Mouse (Mus musculus) naive thymus-derived CD4-positive, alpha-beta T cell, adult 2 months (primary cell): ENCODE data around the gene Olfr1412.

Experiments used
- DNase-seq: peaks from one replicate; pipeline ENCODE4 v3.0.0-alpha.2; 2011; ENCODE audit warnings: low read depth

Olfr1412 gene

DNA sequence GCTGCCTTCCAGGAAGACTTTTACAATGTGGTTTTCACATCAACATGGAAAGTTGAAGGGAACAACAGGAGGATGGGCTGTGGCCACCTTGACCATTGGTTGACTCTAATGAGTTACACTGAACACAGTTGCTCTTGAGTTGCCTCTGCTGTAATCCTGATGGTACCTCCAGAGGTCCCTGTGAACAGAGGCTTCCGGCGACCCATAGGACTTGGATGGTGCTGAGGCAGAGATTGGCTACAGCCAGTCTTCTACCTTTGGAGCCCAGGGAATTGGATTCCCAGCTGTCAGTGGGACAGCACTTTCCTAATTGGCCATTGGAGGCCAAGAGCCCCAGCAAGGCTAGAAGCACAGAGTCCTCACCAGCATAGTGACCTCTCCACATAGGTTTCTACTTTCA is at the start of gene Olfr1412:
TSS of gene Olfr1412 (plus strand) at position 301 of the 400 bp plus-strand sequence.
- DNase-seq, result no peak

DNA sequence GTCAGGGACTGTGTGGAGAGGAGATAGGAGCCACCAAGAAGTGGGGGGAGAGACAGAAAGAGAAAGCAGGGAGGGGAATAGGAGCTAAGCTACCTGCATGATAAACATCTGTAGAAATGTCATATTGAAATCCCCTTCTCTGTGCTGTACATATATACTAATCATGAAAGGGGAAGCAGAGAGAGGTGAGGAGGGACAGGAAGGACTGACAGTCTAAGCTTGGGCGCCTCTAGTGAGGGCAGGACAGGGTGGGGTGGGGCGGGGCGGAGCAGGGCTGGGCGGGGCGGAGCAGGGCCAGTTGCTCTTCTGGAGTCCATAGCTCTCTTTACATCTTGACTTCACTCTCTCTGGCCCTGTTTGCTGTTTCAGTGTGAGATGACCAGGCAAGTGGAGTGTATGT is 48.6 kb upstream of the Olfr1412 start:
- no peak for DNase-seq

DNA sequence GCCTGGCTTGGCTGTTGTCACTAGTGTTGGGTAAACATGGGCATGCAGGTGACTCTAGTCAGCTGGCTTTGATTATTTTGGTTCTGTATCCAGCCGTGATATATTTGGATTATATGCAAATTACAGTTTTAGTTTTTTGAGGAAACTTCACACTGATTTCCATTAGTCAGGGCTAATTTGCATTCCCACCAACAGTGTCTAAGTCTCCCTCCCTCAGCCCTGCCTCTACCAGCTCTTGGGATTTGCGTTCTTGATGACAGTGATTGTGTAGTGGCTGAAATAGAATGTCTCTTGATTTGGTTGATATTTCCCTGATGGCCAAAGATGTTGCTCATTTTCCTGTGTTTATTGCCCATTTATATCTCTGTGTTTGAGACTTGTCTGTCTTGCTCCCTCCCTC is 46.5 kb upstream of the Olfr1412 start:
- DNase-seq, result no peak

DNA sequence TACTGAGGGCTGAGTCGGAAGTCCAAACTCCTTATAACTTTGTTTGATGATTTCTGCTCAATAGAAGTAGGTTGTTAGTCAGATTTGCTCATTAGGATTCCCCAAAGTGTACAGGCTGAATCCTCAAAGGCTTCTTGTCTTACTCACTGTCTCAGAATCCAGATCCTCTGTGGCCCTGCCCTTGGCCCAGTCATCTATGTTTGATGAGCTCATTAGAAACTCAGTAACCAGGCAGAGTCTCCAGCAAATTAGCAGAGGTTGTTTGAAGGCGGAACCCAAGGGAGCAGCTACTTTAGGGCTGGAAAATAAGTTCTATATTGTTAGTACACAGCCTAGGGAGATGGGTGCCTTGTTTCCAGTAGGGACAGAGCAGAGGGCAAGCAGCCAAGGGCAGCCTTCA is 39.6 kb upstream of the Olfr1412 start:
- DNase-seq, result no peak

DNA sequence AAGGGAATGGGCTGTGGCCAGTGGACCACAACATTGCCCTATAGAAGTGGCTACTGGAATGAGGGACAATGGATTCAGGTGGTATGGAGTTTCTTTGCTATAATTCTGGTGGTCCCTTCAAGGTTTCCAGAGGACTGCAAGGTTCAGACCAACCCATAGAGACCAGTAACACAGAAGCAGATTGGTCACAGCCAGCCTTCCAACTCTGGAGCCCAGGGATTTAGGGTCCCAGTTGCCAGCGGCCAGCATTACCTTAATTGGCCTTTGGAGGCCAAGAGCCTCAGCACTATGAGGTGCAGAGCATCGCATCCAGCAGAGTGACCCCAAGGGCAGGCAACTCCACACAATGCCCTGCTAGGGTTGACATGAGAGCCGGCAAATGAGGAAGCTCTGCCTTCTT is 14.6 kb upstream of the Olfr1412 start, which contains the start of gene Olfr1413:
TSS of gene Olfr1413 (plus strand) at position 301 of the 400 bp plus-strand sequence.
- DNase-seq, result no peak

DNA sequence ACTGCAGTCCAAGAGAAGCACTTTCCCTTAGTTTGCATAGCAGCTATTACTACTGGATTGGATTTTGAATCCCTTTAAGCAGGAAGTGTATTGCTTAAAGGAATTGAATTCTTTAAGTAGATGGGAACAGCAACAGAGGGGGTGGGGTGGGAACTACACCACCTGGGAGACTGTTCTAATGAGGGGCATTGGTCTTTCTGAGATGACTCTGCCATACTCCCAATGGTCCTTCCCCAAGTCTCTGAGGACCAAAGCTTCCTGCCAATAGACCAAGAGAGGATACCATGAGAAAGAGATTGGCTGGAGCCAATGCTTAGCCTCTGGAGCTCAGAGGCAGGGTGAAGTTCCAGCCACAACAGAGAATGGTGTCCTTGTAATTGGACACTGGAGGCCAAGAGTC is 8.5 kb downstream of the Olfr1412 start, which contains the start of gene Olfr1411:
TSS of gene Olfr1411 (plus strand) at position 301 of the 400 bp plus-strand sequence.
- no peak for DNase-seq

DNA sequence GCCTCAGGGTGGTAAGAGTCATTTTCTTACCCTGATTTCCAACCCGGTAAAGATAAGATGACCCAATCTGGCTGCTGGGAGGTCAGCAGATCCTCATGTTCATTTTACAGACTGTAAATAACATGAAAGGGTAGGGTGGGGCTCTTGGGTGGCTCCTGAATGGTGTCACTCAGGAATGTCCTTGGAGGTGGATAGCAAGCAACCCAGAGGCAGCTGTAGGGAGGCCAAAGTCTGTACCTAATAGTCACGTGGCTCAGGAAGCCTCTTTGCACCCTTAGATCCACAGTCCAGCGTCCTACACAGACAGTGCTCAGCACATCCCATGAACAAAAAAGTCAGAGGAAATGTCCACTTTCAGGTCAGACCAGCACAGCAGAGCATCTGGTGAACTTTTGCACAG is 10.4 kb downstream of the Olfr1412 start:
- DNase-seq, result no peak

DNA sequence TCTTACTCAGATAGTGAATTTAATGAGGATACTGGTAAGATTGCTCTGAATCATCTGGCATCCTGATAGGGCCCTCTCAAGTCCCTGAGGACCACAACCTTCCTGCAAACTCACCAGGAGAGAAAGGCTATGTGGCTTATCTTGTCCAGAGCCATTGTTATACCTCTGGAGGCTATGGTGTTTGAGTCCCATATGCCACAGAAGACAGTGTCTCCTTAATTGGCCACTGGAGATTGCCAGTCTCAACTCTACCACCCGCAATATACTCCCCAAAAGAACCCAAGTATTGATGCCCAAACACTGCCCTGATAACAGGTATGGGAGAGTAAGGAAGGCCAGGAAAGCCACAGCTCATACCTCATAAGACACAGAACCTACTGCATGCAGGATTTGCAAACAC is 19.9 kb downstream of the Olfr1412 start, which contains the start of gene Olfr1410:
TSS of gene Olfr1410 (plus strand) at position 301 of the 400 bp plus-strand sequence.
- no peak for DNase-seq

DNA sequence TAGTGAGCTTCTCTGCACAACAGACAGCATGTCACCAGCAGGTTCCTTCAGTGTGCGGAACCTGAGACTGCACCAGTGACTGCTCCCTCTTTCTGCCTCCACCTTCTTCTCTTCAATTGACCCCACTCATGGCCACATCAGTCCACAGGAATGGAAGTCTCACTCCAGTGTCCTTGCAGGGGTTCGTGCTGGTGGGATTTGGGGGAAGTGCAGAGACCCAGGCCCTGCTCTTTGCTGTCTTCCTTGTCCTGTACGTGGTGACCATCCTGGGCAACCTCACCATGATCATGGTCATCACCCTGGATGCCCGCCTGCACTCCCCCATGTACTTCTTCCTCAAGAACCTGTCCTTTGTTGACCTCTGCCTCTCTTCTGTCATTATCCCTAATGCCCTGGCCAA is 22.1 kb downstream of the Olfr1412 start:
- DNase-seq, result no peak

DNA sequence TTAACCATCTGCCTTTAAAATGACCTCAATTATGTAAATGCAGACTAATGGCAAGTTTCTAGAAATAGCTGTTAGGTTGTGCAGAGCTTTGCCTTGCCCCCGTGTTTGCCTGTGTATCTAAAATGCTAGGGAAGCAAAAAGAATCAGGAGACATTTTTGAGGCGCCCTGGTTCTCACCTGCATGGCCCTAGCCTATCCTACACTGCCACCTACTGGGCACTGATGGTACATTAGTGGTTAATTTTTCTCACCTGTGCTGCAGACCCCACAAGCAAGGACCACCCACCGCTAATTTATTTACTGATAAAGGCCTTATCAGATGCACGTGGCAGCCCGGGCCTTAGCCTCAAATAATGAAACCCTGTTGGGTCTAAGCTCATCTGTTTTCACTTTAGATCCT is 25.4 kb downstream of the Olfr1412 start:
- peak; percentile 74 for DNase-seq

DNA sequence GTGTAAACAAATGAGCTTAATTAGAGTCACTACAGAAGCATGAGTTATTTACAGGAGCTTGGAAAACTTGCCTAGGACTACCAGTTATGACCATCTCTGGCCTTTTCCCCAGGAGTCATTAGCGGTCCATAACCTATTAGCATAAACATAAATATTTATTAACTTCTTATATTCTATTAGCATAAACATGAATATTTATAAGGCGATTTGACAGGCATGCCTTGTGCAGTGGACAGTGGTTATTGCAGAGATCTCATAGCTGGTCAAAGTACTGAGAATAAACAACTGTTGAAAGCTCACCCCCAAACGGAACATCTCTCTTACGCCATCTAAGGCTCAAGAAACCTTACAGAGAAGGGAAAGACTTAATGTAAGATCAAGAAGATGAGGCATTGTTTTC is 27.6 kb downstream of the Olfr1412 start:
- no peak for DNase-seq

DNA sequence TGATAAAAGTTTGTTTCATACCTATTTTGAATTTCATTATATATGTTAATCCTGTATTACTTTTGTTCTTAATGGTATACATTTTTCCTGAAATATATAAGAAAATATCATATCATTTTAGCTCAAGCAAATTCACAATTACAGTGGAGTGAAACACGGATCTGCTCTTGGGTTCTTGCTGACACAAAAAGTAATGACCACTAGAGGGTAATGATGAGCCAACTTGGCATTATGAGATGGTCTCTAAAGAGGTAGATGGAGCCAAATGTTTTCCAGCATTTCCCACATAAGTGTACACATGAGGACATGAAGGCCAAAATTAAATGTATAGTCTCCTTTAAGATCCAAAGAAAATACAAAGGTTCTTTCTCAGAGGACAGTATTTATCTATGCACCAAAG is 28.9 kb downstream of the Olfr1412 start:
- peak; percentile 36 for DNase-seq

DNA sequence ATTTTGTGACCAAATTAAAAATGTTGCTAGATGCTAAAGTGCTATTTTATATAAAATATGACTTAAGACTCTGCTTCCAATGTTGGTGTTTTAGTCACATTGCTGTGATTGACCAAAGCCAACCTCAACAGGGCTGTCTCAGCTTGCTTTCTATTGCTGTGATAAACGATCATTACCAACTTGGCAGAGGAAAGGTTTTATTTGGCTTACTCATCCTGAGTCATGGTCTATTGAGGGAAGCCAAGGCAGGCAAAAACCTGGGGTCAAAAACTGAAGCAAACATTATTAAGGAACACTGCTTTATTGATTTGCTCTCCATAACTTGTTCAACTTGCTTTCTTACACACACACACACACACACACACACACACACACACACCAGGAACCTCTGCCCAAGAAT is 30.5 kb downstream of the Olfr1412 start:
- DNase-seq, result no peak

DNA sequence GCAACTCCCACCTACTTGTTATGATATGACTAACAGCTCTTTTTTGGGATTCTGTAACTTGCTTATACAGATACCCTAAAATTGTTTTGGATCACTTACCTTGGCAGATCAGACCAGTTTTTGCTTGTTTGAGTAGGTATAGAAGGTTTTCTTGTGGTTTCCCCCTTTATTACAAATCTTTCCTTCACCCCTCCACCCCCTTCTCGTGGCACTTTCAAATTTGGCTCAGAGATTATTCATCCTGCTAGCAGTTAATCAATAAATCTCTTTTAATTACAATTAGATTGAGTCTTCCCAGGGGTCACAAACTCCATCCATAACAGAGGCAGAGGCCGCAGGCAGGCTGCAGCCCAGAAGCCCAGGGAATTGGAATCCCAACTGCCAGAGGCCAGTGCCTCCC is 31.9 kb downstream of the Olfr1412 start, which contains the start of gene Olfr12:
TSS of gene Olfr12 (plus strand) at position 301 of the 400 bp plus-strand sequence.
- no peak for DNase-seq

DNA sequence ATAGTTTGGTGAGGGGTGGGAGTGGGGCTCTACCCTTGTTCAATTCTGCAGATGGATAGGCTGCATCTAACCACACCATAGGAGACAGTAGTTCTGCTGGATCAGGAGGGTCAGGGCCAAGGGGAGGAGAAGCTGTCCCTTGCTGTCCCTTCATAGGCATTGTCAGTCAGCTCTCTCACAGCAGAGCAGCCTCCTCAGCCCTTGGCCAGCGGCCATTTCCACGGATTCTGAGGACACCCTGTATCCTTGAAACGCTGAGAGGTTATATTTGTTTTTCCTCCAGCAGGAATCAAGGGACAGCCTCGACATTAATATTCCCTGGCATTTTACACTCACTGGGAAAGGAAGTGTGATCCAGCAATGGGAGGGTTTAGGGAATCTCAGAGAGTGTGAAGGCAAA is 32.8 kb downstream of the Olfr1412 start:
- no peak for DNase-seq

DNA sequence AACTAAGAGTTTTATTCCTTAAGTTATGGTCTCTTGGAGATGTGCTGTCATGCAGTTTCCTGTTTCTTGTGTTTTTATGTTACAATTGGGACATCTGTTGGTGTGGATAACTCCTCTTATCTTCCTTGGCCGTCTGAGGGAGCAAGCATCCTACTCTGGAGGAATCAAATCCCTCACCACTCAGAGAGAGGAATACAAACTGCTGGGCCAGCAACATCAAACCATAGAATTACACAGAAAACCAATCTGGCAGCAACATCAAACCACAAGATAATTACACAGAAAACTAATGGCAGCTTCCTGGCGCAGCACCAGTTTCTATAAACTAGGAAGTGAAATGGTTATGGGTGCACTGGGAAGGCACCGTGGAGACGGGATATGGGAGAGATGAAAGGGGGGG is 42.6 kb downstream of the Olfr1412 start:
- DNase-seq, result no peak

DNA sequence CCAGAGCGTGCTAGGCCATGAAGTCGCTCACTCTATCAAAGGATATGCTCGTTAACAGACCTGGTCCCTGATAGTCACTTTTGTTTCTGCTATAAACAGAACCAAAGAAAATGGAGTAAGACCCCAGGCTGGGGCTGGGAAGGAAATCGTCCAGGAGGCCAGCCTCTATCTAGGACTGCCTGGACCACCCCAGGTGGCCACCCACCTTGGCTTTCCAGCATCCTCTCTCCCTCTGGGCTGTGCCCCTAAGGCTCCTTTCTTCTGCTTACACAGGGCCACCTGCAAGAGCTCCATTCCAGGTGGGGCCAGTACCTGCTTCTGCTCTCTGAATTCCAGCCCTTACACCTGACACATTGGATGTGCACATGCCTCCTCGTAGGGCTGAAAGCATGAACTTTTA is 46.6 kb downstream of the Olfr1412 start:
- no peak for DNase-seq

DNA sequence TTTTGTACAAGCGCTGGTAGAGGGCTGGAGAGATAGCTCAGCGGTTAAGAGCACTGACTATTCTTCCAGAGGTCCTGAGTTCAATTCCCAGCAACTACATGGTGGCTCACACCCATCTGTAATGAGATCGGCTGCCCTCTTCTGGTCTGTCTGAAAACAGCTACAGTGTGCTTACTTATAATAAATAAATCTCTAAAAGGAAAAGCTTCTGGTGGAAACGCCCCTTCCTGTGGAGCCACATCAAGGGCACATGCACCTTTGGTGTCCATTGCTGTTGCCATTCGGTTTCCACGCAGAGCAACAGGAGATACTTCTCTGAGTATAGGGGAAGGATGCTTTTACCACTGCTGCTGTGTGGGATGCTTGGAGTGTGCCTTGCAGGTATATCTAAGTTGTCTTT is 47.4 kb downstream of the Olfr1412 start:
- peak; percentile 71 for DNase-seq

DNA sequence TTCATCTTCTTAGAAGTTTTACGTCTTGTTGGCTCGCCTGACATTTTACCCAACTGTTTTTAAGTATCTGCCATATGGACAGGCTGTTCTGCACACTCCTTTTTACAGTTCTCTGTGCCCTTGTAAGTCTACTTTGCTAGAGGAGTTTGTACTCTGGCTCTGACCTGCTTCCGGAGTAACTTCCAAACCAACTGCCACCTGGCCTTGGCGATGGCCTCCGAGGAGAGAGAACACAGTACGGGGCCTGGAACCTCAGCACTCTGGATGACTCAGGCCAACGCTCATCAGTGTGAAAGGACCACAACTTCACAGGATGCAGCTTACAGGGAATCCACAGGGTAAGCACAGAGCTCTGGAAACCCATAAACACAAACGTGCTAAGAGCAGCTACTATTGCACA is 48.1 kb downstream of the Olfr1412 start:
- no peak for DNase-seq

DNA sequence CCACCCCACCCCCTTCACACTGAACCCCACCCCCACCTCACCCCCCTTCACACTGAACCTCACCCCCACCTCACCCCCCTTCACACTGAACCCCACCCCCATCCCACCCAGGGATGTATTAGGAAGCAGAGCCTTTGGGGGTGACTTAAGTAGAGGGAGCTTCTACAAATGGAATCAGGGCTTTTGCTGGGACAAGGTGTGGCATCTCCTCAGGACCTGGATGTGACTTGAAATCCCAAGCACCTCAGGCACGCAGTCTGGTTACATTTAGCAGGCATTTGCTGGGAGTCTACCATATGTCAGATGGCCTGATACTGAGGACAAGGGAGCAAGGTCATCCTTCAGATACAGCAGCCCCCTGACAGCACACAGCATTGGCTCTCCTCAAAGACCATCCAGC is 49.0 kb downstream of the Olfr1412 start:
- no peak for DNase-seq

DNA sequence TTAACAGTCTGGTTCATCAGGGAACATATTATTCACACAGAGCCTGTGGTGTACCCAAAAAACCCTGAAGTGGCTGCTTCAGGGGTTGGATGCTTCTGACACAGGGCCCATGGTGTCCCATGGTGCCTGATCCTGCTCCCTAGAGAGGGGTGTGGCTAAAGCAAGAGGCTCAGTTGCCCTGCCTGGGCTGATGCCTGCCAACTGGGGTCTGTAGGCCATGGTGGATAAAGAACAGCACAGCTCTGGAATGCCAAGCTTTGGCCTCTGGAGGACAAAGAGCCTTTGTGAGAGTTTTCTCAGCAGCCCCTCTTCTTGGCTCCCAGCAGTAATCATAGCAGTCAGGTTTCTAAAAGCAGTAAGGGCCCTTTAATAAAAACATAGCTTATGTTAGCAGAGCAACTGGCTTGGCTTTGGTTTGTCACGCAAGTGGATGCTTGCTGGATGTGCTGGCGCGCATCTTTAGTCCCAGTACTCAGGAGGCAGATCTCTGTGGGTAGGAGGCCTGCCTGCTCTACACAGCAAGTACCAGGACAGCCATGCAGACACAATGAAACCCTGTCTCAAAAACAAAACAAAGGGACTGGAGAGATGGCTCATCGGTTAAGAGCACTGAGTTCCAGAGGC is 49.5 kb downstream of the Olfr1412 start:
- no peak for DNase-seq

DNA sequence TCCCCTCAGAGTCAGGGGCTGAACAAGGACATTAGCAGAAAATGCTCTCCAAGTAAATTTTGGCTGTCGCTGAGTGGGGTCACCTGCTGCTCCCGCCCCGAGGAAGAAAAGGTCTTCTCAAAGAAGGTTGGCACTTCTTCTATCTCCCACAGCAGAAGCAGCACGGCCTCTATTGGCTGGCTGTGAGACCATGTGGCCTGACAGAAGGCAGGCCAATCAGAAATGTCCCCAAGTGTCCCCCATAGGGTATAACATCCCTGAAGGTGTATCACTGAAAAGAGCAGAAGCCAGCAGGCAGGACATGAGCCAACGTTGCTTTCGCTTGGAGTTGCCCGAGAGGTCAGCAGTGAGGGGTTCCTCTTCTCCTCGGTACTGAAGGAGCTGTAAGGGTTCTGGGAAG is 50.4 kb downstream of the Olfr1412 start:
- no peak for DNase-seq

DNA sequence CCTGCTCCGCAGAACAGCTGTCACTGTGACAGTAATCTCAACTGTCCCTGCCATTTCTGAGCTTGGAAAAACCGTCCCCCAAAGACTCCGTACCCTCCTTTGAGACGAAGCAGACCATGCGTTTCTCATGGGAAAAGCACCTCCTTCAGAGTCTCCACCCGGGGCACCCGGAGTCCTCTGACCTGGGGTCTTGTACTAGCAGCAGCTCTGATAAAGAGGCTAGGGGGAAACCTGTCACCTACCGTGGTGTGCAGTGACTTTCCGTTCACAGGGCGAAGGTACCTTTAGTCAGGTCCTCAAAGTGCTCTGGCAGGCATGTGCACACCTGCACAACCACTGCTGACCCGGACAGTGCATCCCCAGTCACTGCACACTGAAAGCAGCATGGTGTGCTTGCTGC is 51.1 kb downstream of the Olfr1412 start:
- no peak for DNase-seq

DNA sequence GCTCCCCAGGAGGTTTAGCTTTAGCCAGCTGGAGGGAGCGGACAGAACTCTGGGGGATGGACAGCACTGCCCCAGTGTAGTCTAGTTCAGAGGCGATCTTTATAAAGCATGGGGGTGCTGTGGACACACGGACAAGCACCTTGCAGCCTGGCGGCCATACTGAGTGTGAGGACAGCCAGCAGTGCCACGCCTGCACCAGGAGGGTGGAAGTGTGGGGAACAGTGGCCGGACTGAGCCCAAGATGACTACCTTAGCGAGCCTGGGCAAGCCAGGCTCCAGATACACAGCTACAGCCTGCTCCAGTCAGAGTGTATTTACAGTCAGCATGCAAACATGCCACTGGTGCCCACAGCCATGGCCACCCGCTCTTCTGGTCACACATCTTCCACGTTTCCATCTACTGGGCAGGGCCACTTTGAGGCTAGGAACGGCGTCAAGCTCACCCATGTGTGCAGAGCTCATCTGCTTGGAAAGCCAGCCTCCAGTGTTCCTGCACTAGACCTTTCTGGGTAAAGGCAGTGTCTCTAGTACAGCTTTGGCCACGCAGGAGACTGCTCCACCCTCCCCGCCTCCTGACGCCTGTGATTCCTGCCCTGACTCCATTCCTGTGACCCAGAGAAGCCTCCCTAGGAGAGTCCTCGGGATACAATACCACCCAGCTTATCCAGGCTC is 52.1 kb downstream of the Olfr1412 start:
- no peak for DNase-seq
